Mouse (Mus musculus) forebrain, embryonic 16.5 days (tissue): ENCODE measurements around the gene Abl2. TPM values are rescaled to one million over a fixed set of nuclear protein-coding genes. Genes with fewer than 3 reads are reported as not detected.

Source experiments
- ATAC-seq: fragments of 200-750 bp; cut with Nextera tagmentation; 2 replicates; pipeline ENCODE4 v1.8.0; 2017; ENCODE audit warnings: mild to moderate bottlenecking, moderate library complexity
- H3K27ac ChIP-seq: fragments of 300-500 bp; sonication (generic); 2 replicates; pipeline ENCODE4 v1.5.1; 2014; ENCODE audit warnings: low read length, control low read depth
- H3K27me3 ChIP-seq: fragments of 300-500 bp; sonication (generic); replicated peaks from 2 replicates; pipeline ENCODE4 v1.6.1; 2014; ENCODE audit warnings: low read length; ENCODE audit not compliant: control insufficient read depth, insufficient read depth
- H3K36me3 ChIP-seq: fragments of 300-500 bp; sonication (generic); 2 replicates; pipeline ENCODE4 v1.6.1; 2014; ENCODE audit not compliant: control insufficient read depth, insufficient read depth
- H3K4me1 ChIP-seq: fragments of 300-500 bp; sonication (generic); replicated peaks from 2 replicates; pipeline ENCODE4 v1.6.1; 2014; ENCODE audit warnings: low read length; ENCODE audit not compliant: control insufficient read depth, insufficient read depth
- H3K4me2 ChIP-seq: fragments of 300-500 bp; sonication (generic); 2 replicates; pipeline ENCODE4 v1.6.1; 2014; ENCODE audit warnings: mild to moderate bottlenecking, low read length, control low read depth
- H3K4me3 ChIP-seq: fragments of 300-500 bp; sonication (generic); replicated peaks from 2 replicates; pipeline ENCODE4 v1.5.1; 2014; ENCODE audit warnings: mild to moderate bottlenecking, low read length, control low read depth
- H3K9ac ChIP-seq: fragments of 300-500 bp; sonication (generic); replicated peaks from 2 replicates; pipeline ENCODE4 v1.6.1; 2014; ENCODE audit warnings: low read depth, low read length, control low read depth
- H3K9me3 ChIP-seq: fragments of 300-500 bp; sonication (generic); 2 replicates; pipeline ENCODE4 v1.6.1; 2016; ENCODE audit warnings: low read length; ENCODE audit not compliant: control insufficient read depth
- WGBS: fragments of 180-500 bp; shearing (Covaris S2); extraction: QIAGEN DNeasy Blood & Tissue Kit; methylation state at CpG from one replicate; pipeline ENCODE4 v1.1.7; 2014; 5-methylcytosine and 5-hydroxymethylcytosine counted together
- polyA plus RNA-seq: library from polyadenylated mRNA; unstranded; fragments of >200 nt; fragmentation: Nextera tagmentation; extraction: Ambion mirVana; gene quantifications from 2 replicates; pipeline ENCODE4 v1.2.1, GENCODE M21; 2015

The Abl2 gene
- polyA plus RNA-seq, 1 experiment from 2014 or later: 7.4 TPM

- Histone ChIP-seq H3K4me3 (no peak overlapping the region), H3K4me1 (no peaks in the 10 kb centered on the region), H3K9ac (no peak overlapping the region), H3K9me3 (no peaks in the 10 kb centered on the region), H3K4me2 (no peak overlapping the region), H3K36me3 (peaks cover 5% of the 10 kb centered on the region; the same call in 1 of the 2 replicates), H3K27me3 (no peaks in the 10 kb centered on the region), H3K27ac (no peak overlapping the region)
- 70% methylated on average over 9 of the region's 9 CpGs for WGBS
- no peak for ATAC-seq
Measured at GRCm38 (mm10) chr1:156679599-156679998, 121.0 kb downstream of the Abl2 start.

GRCm38 (mm10) chr1:156686025-156686661, 127.6 kb downstream of the Abl2 start:
- H3K27ac ChIP-seq: no peak overlapping the region
- H3K9ac ChIP-seq: no peak overlapping the region
- H3K27me3 ChIP-seq: no peaks in the 10 kb centered on the region
- H3K36me3 ChIP-seq: peaks cover 6% of the 10 kb centered on the region
- H3K9me3 ChIP-seq: no peaks in the 10 kb centered on the region
- WGBS: 48% methylated on average over 7 of the region's 7 CpGs
- no peak overlapping the region for H3K4me2 ChIP-seq
- no peak overlapping the region for H3K4me3 ChIP-seq
- H3K4me1 ChIP-seq: no peaks in the 10 kb centered on the region
- ATAC-seq: no peak

Other genes with a start within 250 kb of the Abl2 start
- gene Nphs2, start 248.1 kb upstream of the Abl2 start, polyA plus RNA-seq: 0.75 and 1.1 TPM in 2 replicates
- gene Gm2000, start 192.7 kb upstream of the Abl2 start, polyA plus RNA-seq: 492 and 576 TPM in 2 replicates
- gene Axdnd1, start 137.6 kb upstream of the Abl2 start, polyA plus RNA-seq: not detected in 2 replicates
- gene Soat1, start 84.5 kb upstream of the Abl2 start, polyA plus RNA-seq: 10.1 and 16.2 TPM in 2 replicates
- gene Gm10031, start 34.8 kb upstream of the Abl2 start, polyA plus RNA-seq: 0.73 and 1.3 TPM in 2 replicates
- 4.4 TPM in 2 replicates for gene Tor3a, start 115.6 kb downstream of the Abl2 start, polyA plus RNA-seq
- 27.2 and 27.6 TPM in 2 replicates for gene Fam20b, start 160.3 kb downstream of the Abl2 start, polyA plus RNA-seq